Mouse (Mus musculus): ENCODE data around the gene Dyrk1a. TPM values are rescaled to one million over a fixed set of nuclear protein-coding genes. Genes with fewer than 3 reads are reported as not detected.

The Dyrk1a gene
- polyA plus RNA-seq, 1 experiment from 2014 or later = 16.8 TPM

DNA sequence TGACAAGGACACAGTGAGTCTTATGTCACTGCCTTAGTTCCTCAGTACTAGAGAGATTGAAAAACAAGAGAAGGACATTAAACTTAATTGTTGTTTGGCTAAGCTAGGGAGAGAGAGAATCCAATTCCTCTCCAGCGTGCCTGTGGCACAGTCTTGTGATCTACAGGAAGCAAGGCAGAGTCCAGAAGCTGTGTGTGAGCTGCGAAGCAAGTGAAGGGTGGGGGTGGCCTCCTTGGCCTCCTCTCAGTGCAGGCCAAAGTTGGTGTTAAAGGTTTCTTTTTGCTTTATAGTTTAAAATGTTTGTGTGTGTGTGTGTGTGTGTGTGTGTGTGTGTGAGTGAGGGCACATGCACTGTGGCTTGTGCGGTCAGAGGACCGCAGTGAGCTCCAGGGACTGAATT, 132.2 kb downstream of the Dyrk1a start:
- Histone ChIP-seq H3K9me3 (ENCODE audit: control insufficient read depth, low read depth, low read length) (no peaks in the 10 kb centered on the region), H3K9ac (replicated peaks; ENCODE audit: low read depth, low read length) (no peak overlapping the region), H3K27ac (ENCODE audit: low read length) (no peak overlapping the region), H3K27me3 (ENCODE audit: control insufficient read depth, insufficient read depth, low read length) (no peaks in the 10 kb centered on the region), H3K36me3 (ENCODE audit: control insufficient read depth, insufficient read depth, low read length) (no peaks in the 10 kb centered on the region), H3K4me2 (replicated peaks; ENCODE audit: low read depth, low read length) (no peak overlapping the region), H3K4me3 (ENCODE audit: low read depth, low read length) (no peak overlapping the region), H3K4me1 (ENCODE audit: control insufficient read depth, insufficient read depth, low read length) (no peaks in the 10 kb centered on the region)
- 82% methylated on average over 4 of the region's 4 CpGs for WGBS
- ATAC-seq (ENCODE audit: insufficient number of reproducible peaks, insufficient read depth, low FRiP score, low read depth) = no peak

- peak overlapping the region; percentile 24; the same call in 1 of the 2 replicates for H3K4me3 ChIP-seq (ENCODE audit: low read depth, low read length)
- no peak overlapping the region for H3K9ac ChIP-seq (replicated peaks; ENCODE audit: low read depth, low read length)
- H3K27ac ChIP-seq (ENCODE audit: low read length) = no peak overlapping the region
- H3K36me3 ChIP-seq (ENCODE audit: control insufficient read depth, insufficient read depth, low read length) = no peaks in the 10 kb centered on the region
- H3K27me3 ChIP-seq (ENCODE audit: control insufficient read depth, insufficient read depth, low read length) = no peaks in the 10 kb centered on the region
- peak overlapping the region; percentile 53 for H3K4me2 ChIP-seq (replicated peaks; ENCODE audit: low read depth, low read length)
- peak; percentile 89 for ATAC-seq (ENCODE audit: insufficient number of reproducible peaks, insufficient read depth, low FRiP score, low read depth)
- 9% methylated on average over 25 of the region's 25 CpGs for WGBS
- peaks cover 7% of the 10 kb centered on the region; the same call in 1 of the 2 replicates for H3K9me3 ChIP-seq (ENCODE audit: control insufficient read depth, low read depth, low read length)
- H3K4me1 ChIP-seq (ENCODE audit: control insufficient read depth, insufficient read depth, low read length) = no peaks in the 10 kb centered on the region
Measured at GRCm38 (mm10) chr16:94713480-94714094, 143.8 kb downstream of the Dyrk1a start.

- no peak overlapping the region for H3K4me2 ChIP-seq (replicated peaks; ENCODE audit: low read depth, low read length)
- H3K27ac ChIP-seq (ENCODE audit: low read length) = no peak overlapping the region
- H3K9me3 ChIP-seq (ENCODE audit: control insufficient read depth, low read depth, low read length) = peaks cover 7% of the 10 kb centered on the region; the same call in 1 of the 2 replicates
- no peaks in the 10 kb centered on the region for H3K36me3 ChIP-seq (ENCODE audit: control insufficient read depth, insufficient read depth, low read length)
- no peak for ATAC-seq (ENCODE audit: insufficient number of reproducible peaks, insufficient read depth, low FRiP score, low read depth)
- no peak overlapping the region for H3K9ac ChIP-seq (replicated peaks; ENCODE audit: low read depth, low read length)
- H3K4me3 ChIP-seq (ENCODE audit: low read depth, low read length) = no peak overlapping the region
- 48% methylated on average over 14 of the region's 14 CpGs for WGBS
- H3K27me3 ChIP-seq (ENCODE audit: control insufficient read depth, insufficient read depth, low read length) = no peaks in the 10 kb centered on the region
- H3K4me1 ChIP-seq (ENCODE audit: control insufficient read depth, insufficient read depth, low read length) = no peaks in the 10 kb centered on the region
Measured at GRCm38 (mm10) chr16:94714483-94714882, 144.7 kb downstream of the Dyrk1a start.

DNA sequence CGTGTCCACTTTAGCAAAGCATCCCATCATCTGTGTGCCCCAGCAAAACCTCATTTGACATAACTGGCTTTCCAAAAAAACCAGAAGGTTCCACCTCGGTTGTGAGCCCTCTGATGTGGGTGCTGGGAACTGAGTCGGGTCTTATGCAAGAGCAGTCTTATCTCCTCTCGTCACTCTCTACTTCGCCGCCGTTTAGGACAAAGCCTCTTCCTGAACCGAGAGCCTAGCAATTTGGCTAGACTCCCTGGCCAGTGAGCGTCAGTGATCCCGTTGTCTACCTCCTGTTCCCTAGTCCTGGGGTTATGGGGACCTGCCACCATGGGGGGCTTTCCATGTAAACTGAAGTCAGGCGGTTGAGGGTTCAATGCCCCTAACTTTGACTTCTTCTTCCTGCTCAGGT, 147.2 kb downstream of the Dyrk1a start:
- Histone ChIP-seq H3K9me3 (ENCODE audit: control insufficient read depth, low read depth, low read length) (peaks cover 7% of the 10 kb centered on the region; the same call in 1 of the 2 replicates), H3K9ac (replicated peaks; ENCODE audit: low read depth, low read length) (no peak overlapping the region), H3K27ac (ENCODE audit: low read length) (no peak overlapping the region), H3K27me3 (ENCODE audit: control insufficient read depth, insufficient read depth, low read length) (no peaks in the 10 kb centered on the region), H3K4me3 (ENCODE audit: low read depth, low read length) (no peak overlapping the region), H3K4me2 (replicated peaks; ENCODE audit: low read depth, low read length) (no peak overlapping the region), H3K36me3 (ENCODE audit: control insufficient read depth, insufficient read depth, low read length) (no peaks in the 10 kb centered on the region), H3K4me1 (ENCODE audit: control insufficient read depth, insufficient read depth, low read length) (no peaks in the 10 kb centered on the region)
- no peak for ATAC-seq (ENCODE audit: insufficient number of reproducible peaks, insufficient read depth, low FRiP score, low read depth)
- WGBS = 92% methylated on average over 11 of the region's 11 CpGs

- Histone ChIP-seq H3K36me3 (ENCODE audit: control insufficient read depth, insufficient read depth, low read length) (no peaks in the 10 kb centered on the region), H3K9ac (replicated peaks; ENCODE audit: low read depth, low read length) (no peak overlapping the region), H3K27me3 (ENCODE audit: control insufficient read depth, insufficient read depth, low read length) (no peaks in the 10 kb centered on the region), H3K9me3 (ENCODE audit: control insufficient read depth, low read depth, low read length) (peaks cover 7% of the 10 kb centered on the region; the same call in 1 of the 2 replicates), H3K4me3 (ENCODE audit: low read depth, low read length) (no peak overlapping the region), H3K27ac (ENCODE audit: low read length) (no peak overlapping the region), H3K4me1 (ENCODE audit: control insufficient read depth, insufficient read depth, low read length) (no peaks in the 10 kb centered on the region), H3K4me2 (replicated peaks; ENCODE audit: low read depth, low read length) (no peak overlapping the region)
- 51% methylated on average over 4 of the region's 4 CpGs for WGBS
- ATAC-seq (ENCODE audit: insufficient number of reproducible peaks, insufficient read depth, low FRiP score, low read depth) = no peak
Measured at GRCm38 (mm10) chr16:94718919-94719318, 149.1 kb downstream of the Dyrk1a start.

- no peak overlapping the region for H3K27ac ChIP-seq (ENCODE audit: low read length)
- no peaks in the 10 kb centered on the region for H3K27me3 ChIP-seq (ENCODE audit: control insufficient read depth, insufficient read depth, low read length)
- no peak overlapping the region for H3K4me3 ChIP-seq (ENCODE audit: low read depth, low read length)
- no peak overlapping the region for H3K4me2 ChIP-seq (replicated peaks; ENCODE audit: low read depth, low read length)
- WGBS = 72% methylated on average over 4 of the region's 4 CpGs
- no peak for ATAC-seq (ENCODE audit: insufficient number of reproducible peaks, insufficient read depth, low FRiP score, low read depth)
- no peaks in the 10 kb centered on the region for H3K4me1 ChIP-seq (ENCODE audit: control insufficient read depth, insufficient read depth, low read length)
- H3K9me3 ChIP-seq (ENCODE audit: control insufficient read depth, low read depth, low read length) = peaks cover 7% of the 10 kb centered on the region; the same call in 1 of the 2 replicates
- no peak overlapping the region for H3K9ac ChIP-seq (replicated peaks; ENCODE audit: low read depth, low read length)
- H3K36me3 ChIP-seq (ENCODE audit: control insufficient read depth, insufficient read depth, low read length) = no peaks in the 10 kb centered on the region
Measured at GRCm38 (mm10) chr16:94719488-94719887, 149.7 kb downstream of the Dyrk1a start.

GRCm38 (mm10) chr16:94720476-94721153, 150.8 kb downstream of the Dyrk1a start:
- H3K27ac ChIP-seq (ENCODE audit: low read length) = no peak overlapping the region
- H3K27me3 ChIP-seq (ENCODE audit: control insufficient read depth, insufficient read depth, low read length) = no peaks in the 10 kb centered on the region
- 70% methylated on average over 7 of the region's 7 CpGs for WGBS
- ATAC-seq (ENCODE audit: insufficient number of reproducible peaks, insufficient read depth, low FRiP score, low read depth) = no peak
- no peaks in the 10 kb centered on the region for H3K4me1 ChIP-seq (ENCODE audit: control insufficient read depth, insufficient read depth, low read length)
- H3K9ac ChIP-seq (replicated peaks; ENCODE audit: low read depth, low read length) = no peak overlapping the region
- H3K4me2 ChIP-seq (replicated peaks; ENCODE audit: low read depth, low read length) = no peak overlapping the region
- H3K4me3 ChIP-seq (ENCODE audit: low read depth, low read length) = no peak overlapping the region
- no peaks in the 10 kb centered on the region for H3K36me3 ChIP-seq (ENCODE audit: control insufficient read depth, insufficient read depth, low read length)
- H3K9me3 ChIP-seq (ENCODE audit: control insufficient read depth, low read depth, low read length) = peaks cover 7% of the 10 kb centered on the region; the same call in 1 of the 2 replicates

GRCm38 (mm10) chr16:94721549-94722006, 151.8 kb downstream of the Dyrk1a start:
- H3K9ac ChIP-seq (replicated peaks; ENCODE audit: low read depth, low read length) = no peak overlapping the region
- no peak overlapping the region for H3K27ac ChIP-seq (ENCODE audit: low read length)
- H3K36me3 ChIP-seq (ENCODE audit: control insufficient read depth, insufficient read depth, low read length) = no peaks in the 10 kb centered on the region
- H3K4me3 ChIP-seq (ENCODE audit: low read depth, low read length) = no peak overlapping the region
- H3K4me1 ChIP-seq (ENCODE audit: control insufficient read depth, insufficient read depth, low read length) = no peaks in the 10 kb centered on the region
- WGBS = 62% methylated on average over 10 of the region's 10 CpGs
- H3K27me3 ChIP-seq (ENCODE audit: control insufficient read depth, insufficient read depth, low read length) = no peaks in the 10 kb centered on the region
- H3K4me2 ChIP-seq (replicated peaks; ENCODE audit: low read depth, low read length) = no peak overlapping the region
- ATAC-seq (ENCODE audit: insufficient number of reproducible peaks, insufficient read depth, low FRiP score, low read depth) = no peak
- H3K9me3 ChIP-seq (ENCODE audit: control insufficient read depth, low read depth, low read length) = peaks cover 4% of the 10 kb centered on the region; the same call in 1 of the 2 replicates
